Mouse (Mus musculus) adrenal gland, adult 18-20 months (tissue): ENCODE measurements around the gene Dcdc2a. TPM values are rescaled to one million over a fixed set of nuclear protein-coding genes. Genes with fewer than 3 reads are reported as not detected.
A peak's percentile ranks its signal among the peaks of the same experiment; 100 is the strongest.

Experiments
- DNase-seq, 2 experiments: peaks; one replicate each; pipeline ENCODE4 v3.0.0; 2021 to 2022; ENCODE audit warnings: low spot score in 2 of 2
- total RNA-seq, 2 experiments: library from RNA; stranded (reverse); gene quantifications; 1 replicate in 1 of 2; 2 replicates in 1 of 2; pipeline ENCODE4 v1.2.3; 2021

Dcdc2a gene
- total RNA-seq, 2 experiments from 2014 or later, result 0.56 TPM; not detected in 1

DNA sequence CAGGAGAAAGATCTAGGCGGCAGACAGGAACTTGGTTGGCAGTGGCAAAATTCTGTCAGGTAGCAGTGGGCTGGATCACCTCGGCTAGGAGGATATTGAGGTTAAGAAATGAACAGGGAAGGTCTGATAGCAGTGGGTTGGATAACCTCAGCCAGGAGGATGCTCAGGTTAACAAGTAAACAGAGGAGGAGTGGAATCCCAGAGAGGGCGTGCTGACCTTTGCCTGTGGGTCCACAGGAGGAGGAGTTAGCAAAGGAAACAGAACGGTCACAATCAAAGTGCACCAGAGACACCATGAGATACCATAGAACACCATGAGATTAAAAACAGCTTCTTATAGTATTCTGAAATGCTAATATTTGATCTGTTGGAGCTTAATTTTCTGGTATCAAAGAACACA lies 38.6 kb downstream of the Dcdc2a start:
- no peak for DNase-seq

DNA sequence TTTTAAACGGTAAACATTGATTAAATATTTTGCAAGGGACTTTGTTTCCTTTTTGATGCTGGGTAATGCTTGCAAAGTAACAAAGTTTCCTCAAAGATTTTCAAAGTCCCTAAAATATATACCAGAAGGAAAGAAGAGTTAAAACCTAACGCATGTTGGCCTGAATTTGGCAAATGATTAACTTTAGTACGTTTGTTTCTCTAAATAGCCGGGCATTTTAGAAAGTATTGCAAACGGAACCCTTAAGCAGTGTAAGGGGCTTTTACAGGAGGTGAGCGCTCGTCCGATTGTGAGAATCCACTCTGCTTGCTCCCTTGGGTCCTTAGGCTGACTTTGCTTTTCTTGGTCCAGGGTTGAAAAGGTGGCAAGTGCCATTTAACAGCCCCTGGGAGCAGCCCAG lies 41.5 kb downstream of the Dcdc2a start:
- DNase-seq, result no peak

DNA sequence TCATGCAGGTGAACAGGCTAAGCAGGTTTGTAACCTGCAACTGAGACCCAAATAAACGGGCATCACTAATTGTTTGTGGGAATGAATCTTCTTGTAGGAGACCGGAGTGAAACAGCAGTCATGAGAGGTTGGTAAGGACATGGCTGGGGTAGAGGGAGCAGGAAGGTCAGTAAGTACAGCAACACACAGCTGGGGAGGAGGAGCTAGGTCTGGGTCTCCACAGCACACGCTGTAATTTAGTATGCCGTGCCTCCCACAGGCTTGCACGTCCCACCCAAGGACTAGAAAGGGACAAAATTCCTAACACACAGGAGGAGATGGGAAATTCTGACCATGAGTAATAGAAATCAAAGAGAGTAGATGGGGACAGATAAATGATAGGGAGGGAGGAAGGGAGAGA lies 42.8 kb downstream of the Dcdc2a start:
- DNase-seq, result no peak

DNA sequence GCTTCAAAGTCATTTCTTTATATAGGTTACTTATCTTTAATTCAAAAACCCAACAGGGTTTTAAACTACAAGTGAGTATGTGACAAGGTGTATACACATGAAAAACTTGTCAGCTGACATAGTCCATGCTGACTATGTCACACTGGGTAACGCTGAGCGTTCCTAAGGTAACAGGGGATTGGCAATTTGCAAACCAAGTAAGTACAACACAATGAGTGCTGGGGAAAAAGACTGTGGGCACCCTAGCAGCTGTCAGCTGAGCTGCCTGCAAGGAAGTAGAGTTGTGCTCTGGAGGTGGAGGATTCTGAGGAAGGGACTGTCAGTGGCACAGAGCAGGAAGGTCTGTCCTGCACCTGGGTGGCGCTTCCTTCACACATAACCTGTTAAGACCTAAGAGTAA lies 43.7 kb downstream of the Dcdc2a start:
- no peak for DNase-seq

DNA sequence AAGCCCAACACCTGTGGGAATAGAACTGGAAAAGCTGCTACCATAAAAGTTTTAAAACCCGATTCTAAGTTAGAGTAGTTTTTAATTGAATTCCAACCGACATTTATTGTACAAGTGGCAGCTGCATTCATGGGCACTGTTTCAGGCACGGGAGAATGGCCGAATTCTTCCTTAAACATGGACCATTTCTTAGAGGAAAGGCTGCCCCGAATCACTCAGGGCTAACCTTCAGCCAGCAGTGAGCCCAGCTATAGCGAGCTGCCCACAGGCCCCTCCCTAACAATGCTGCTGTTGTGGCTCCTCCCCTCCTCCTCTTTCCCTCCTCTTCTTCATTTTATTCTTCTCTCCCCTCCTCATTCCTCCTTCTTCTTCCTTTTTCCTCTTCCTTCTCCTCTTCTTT lies 44.8 kb downstream of the Dcdc2a start:
- DNase-seq, result no peak

DNA sequence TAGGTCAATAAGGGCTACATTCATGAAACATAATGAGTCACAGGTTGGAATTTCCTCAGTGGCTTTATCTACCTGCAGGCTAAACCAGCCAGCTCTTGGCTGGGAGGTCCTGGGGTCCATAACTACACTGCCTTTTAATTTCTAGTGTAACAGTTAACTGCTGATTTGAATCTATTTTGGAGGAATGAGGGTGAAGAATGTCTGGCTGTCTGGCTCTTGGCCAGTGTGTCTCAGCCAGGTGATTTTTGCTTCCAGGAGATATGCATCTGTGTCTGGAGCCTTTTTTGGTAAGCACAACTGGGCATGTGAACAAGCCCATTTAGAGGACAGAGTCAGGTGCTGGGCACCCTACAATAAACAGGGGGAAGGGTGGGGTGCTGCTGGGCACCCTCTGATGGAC lies 49.9 kb downstream of the Dcdc2a start:
- no peak for DNase-seq

DNA sequence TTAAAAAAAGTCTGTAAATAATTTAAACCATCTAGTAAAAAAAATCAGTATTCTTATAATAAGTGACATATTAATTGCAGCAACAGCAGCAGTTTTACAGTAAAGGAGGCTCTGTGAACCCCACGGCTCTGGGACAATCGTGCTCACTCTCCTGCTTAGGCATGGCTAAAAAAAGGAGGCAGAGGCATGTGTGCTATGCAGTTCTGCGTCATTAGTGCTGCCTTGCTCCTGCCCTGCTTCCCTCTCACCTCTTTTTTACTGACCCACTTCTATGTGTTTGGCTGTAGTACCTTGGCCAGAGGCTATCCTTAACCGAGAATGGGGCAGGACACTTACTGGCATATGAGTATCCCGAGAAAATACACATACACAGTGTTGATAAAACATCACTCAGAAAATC lies 50.9 kb downstream of the Dcdc2a start:
- DNase-seq, result no peak

DNA sequence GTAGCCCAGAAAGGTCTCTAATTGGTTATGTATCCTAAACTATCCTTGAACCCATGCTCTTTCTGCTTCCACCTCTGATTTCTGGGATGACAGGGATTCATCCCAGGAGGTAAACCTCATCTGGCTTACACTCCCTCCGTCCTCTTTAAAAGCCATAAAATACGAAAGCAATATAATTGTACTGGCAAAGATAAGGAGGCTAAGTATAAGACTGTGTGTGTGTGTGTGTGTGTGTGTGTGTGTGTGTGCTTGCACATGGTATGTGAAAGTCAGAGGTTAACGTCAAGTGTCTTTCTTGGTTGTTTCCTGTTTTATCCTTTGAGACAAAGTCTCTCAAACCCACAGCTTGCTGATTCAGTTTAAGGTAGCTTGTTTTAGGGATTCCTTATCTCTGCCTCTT lies 52.5 kb downstream of the Dcdc2a start:
- DNase-seq, result no peak

DNA sequence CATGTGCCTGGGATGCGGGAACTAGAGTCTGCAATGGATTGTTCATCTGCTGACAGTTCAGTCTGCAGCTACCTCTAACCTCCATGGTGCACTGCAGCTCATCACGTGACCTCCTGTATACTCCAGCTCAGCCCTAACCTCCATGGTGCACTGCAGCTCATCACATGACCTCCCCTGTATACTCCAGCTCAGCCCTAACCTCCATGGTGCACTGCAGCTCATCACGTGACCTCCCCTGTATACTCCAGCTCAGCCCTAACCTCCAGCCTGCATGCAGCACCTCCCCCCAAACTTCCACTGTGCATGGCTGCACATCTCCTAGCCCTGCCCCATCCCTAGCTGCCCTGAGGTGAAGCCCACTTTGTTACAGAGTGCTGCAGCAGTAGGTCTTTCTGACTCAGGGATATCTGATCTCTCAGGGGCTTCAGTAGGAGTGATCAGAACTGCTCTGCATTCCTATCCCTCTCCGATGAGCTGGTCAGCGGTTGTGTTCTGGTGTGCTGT lies 54.8 kb downstream of the Dcdc2a start:
- no peak for DNase-seq

DNA sequence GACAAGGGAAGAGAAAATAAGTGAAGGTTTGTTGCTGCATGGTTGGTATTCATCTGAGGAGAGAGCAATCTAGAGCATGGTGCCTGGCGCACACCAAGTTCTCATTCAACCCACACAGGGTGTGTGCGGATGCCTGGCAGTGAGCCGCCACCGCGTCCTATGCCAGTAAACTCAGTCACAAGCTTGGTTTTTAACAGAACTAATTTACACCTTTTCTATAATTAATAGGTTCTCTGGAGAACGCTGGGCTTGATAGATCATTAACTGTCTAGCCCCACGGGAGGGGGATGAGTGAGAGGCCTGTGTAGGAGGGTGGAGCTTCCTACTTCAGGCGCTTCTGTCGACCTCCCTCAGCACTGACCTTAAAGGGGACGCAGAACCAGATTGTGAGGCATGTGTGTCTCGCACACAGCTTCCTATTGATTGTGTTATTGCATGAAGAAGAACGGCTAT lies 59.7 kb downstream of the Dcdc2a start:
- DNase-seq, result peak in 1 of 2 experiments; percentile 15

DNA sequence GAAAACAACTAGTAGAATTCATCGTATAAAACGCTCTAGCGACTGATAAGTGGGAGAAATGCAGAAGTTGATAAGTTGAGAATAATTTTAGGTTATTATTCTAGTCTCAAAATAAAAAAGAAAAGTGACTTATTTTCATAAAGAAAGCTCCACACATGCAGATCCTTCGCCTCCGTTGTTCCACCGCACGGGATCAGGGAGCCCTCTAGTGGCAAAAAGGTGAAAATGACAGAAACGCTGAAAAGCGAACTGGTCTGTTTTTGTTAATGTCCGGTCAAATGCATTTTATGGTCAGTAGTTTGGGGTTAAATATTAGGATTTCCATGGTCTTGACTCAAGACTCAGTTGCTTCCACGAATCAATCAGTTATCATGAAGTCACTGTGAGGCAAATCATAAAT lies 60.2 kb downstream of the Dcdc2a start:
- peak; percentile 14 to 27 for DNase-seq

DNA sequence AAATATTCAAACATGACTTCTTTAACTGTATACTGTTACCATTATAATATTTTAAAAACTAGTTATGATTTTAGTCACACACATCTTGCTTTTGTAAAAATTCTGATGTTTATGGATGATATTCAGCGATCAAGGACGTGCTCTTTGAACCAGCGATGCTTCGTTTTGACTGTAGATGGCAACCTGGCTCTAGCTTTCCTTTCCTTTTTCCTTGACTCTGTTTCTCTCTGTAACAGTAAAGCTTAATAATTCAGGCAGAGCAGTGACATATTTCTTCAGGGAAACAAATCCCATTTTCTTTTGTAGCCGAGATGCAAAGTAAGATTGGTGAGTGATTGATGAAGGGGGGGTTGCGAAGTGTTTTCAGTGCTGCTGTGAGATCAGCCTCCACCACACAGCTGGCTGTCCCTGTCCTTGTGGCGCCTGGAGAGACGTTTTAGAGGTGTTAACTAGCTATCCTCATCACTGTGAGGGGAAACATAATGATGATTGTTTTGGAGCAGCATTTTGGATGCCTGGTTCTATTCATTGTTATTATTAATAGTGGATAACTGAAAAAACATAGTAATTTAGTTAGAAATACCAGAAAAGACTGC lies 67.0 kb downstream of the Dcdc2a start:
- no peak for DNase-seq

DNA sequence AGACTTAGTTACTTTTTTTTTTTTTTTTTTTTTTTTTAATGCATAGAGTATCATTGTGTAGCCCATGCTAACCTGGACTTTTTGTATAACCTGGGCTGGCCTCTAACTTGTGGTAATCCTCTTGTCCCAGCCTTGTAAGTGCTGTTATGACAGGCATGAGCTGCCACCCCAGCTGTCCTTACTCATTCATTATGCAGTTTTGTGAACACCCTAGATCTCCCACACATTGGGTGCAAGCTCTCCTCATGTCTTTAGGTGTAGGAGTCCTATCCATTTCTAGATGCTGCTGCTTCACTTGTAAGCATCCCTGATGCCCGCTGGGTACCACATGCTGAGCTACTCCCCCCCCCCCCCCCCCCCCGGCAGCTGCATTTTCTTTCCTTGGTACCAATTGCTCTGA lies 71.4 kb downstream of the Dcdc2a start:
- DNase-seq, result no peak

DNA sequence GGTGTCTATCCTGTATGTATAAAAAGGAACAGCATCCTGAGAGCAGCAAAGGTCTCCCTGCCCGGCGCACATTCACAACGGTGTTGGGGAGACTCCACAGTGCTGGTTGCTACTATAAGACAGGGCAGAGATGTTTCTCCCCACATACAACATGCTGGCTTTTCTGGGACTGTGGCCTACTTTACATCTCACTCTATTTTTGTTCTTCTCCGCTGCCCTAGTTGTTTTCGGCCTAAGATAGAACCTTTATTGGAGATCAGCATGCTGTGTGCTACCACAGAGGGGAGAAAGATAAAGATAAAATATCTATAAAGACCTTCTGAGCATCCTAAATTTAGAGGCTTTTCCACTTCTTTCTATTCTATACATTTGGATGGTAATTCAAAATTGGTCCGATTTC lies 72.0 kb downstream of the Dcdc2a start:
- DNase-seq, result no peak

DNA sequence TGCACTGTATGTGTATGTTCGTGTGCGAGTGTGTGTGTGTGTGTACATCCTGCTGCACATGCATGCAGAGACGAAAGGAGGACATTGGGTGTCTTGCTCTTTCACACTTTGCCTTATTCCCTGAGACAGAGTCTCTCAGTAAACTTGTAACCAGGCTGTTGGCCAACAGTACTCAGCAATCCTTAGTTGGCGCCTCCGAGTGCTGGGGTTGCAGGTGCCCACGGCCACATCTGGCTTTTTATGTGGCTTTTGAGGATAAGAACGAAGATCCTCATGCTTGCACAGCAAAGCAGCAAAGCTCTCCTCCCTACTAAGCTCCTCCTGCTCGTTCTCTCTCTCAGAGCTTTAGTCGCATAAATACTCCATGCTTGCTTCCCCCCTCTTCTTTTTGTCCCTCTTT lies 73.0 kb downstream of the Dcdc2a start:
- no peak for DNase-seq

DNA sequence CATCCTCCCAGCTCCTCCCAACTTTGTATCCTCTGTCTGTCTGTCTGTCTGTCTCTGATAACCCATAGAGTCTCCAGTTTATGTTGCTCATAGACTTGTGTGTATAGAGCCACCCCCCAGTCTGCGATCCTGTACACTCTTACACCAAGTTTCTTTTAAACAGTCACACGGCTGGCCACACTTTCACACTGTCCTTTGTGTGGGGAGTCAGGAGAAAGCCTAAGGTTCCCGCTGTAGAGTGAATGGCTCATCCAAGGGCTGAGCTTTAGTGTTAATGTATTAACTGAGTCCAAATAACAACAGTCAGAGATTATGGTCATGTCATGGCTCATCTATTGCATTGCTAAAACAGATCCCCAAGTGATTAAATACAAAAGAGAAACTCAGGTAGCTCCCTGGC lies 87.3 kb downstream of the Dcdc2a start:
- DNase-seq, result no peak

DNA sequence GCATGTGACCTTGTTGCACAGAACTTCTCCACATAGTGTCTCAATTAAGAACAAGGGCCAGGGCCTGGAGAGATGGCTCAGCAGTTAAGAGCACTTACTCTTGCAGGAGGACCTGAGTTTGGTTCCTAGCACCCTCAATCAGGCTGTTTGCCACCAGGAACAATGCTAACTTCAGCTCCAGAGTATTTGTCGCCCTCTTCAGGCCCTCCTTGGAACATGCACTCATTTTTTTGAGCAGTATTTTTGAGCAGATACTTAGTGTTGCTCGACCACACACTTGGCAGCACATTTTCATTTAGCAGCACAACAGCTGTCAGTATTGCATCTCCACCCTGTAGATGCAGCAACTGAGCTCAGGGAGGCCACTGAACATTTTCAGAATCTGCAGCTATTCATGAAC lies 88.3 kb downstream of the Dcdc2a start:
- no peak for DNase-seq

DNA sequence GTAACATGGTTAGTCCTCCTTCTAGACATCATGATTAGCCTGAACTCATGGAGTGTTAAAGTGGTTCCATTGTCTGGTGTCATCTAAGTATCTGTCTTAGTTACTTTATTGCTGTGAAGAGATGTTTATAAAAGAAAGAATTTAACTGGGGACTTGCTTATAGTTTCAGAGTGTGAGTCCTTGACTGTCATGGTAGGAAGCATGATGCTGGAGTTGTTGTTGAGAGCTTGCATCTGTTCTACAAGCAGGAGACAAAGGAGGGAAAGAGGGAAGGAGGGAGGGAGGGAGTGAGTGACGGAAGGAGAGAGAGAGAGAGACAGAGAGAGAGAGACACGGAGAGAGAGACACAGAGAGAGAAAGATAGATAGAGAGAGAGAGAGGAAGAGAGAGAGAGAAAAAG lies 90.4 kb downstream of the Dcdc2a start:
- DNase-seq, result no peak

DNA sequence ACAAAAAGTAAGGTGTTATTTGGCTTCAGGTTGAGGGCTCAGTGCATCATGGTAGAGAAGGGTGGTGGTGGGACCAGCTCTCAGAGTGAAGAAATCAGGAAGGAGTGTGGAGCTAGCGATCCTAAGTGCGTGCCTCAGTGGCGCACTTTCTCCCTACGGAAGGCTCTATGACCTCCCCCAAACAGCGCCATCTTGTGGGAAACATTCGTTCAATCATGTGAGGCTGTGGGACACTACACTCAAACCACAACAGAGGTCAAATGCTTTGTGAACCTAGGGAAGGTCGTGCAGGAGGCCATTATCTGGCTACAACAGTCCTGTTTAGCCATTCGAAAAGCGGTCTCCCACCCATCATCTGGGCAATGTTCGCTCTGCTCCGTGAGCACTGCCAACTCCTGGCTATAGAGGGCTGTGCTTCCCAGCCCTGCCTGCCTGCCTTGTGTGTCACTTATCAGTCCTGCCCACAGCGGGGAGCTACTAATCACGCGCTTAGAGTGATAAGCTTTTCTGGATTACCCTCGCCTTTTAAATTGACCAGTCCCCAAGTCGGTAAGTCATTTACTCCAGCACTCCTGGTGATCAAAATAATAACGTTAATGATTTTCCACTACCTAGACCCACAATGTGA lies 94.5 kb downstream of the Dcdc2a start:
- no peak for DNase-seq

DNA sequence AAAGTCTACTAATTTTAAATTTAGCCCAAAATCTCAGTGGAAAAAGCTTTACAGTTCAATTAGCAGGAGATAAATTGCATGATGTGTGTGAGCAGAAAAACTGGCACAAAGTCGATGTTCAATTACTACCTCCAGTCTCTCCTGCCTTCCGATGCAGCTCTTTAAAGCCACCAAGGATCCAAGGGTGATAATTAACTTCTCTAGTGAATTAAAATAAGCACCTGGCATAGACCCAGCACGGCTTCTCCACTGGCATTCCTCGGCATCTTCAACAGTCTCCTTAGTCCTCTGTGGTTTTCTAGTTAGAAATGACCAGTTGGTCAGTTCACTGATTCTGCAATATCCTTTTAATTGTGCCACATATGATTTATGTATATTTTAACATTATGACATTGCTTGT lies 95.1 kb downstream of the Dcdc2a start:
- DNase-seq, result no peak

DNA sequence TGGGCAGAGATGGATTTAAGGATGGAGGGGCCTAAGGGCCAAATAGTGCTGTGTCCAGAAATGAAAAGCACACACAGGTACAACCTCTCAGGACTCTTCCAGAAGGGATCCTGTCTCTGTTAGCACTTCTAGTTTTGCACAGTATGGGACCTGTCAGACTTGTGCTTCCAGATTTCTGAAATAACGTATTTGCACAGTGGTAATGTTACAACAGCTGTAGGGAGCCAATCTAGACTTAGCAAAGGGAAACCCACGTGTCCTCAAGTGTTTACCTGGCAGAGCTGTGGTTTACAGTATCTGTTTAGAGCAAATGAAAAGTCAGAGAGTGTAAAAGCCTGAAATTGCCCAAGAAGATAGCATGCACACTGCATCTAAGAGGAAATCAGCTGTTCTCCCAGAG lies 104.1 kb downstream of the Dcdc2a start:
- DNase-seq, result no peak

DNA sequence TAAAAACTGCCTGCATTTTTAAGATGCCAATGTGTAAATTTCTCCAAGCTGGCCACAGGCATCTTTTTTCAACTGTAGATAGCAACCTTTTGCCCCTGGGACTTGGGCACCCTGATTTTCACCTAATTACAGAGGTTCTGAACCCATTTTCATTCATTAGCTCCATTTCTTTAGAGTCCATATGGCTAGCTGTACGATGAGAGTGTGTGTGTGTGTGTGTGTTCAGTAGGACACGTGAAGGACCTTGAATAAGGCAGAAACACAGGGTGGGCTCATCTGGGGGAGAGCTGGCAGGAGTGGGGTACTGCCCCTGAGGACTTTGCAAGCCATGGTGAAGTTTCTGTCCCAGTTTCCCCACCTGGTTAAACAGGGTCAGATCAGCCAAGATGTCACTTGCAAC lies 105.0 kb downstream of the Dcdc2a start:
- no peak for DNase-seq

DNA sequence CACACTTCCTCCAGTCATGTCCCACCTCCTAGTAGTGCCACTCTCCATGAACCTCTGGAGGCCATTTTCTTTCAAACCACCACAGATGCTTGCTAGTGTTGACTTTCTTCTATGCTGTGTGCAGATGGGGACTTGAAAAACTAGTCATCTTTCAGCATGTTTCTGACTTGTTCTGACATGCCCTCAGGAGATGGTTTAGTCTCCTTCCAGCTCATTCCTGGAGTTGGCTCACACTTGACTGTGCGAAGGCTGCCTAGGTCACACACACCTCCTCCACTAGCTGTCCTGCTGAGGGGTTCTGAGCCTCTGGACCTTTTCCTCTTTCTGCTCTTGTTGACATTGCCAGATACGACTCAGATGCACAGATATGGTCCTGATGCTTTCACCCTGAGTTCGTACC lies 106.8 kb downstream of the Dcdc2a start:
- no peak for DNase-seq
